Mouse (Mus musculus) c-Kit-positive CD71-positive TER-119-positive erythroid progenitor cells, embryonic 14.5 days (primary cell): ENCODE results near the gene Kdm6b.

Source experiments
- DNase-seq: peaks from one replicate; pipeline ENCODE4 v3.0.0-alpha.2; 2013; ENCODE audit warnings: low spot score

Kdm6b gene

DNA sequence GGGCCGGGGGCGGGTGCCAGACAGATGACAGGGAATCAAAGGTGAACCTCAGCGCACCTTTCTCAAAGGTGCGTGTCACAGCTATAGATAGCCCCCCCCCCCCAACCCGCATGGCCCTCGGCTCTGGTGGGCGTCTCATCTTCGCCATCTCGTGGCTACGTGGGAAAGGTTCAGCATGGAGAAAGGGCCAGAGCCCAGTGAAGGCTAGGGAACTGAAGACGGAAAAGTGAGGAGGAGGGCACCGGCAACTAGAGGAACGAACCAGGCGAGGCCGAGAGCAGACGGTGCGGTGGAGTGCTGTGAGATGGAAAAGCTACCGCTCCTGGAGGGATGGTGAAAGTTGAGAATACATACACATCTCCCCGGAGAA, 6.0 kb upstream of the Kdm6b start:
- no peak for DNase-seq

DNA sequence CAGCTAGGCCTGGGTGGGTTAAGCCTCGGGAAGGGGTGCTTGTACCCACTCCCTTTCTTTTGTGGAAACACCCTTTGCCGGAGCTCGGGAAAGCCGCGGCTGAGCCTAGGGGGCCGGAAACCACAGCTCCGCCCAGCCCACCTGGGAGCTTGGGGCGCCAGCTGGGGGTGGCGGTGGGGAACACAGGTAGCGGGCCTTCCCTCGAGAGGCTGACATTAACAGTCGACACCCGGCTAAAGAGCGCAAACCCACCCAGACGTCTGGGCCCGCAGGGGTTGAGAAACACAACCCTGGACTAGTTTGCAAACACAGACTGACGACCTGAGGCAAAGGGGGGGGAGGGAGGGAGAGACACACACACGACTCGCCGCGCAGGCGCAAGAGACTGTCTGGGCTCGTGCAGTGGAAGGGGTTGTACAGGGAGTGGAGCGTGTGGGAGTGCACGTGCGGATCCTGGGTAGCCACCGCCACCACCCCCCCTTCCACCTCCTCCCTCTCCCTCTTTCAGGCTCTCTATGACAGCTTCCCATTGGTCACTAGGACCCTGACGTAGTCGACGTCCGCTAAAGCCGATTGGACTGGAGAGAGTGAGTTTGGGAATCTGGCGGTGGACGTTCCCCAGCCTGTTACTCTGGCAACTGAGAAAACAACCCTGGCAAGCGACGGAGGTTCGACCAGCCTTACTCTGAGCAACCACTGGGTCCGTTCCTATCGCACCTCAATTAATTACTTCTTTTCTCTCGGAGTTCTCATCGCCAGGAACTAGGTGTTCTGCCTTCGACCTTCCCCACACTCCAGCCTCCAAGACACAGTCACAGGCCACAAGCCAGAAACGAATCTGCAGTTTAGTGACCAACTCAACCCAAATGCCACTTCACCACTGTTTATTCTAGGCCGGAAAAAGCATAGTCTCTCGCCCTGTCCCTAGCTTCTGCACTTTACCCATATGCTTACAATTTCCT, 5.3 kb upstream of the Kdm6b start:
- DNase-seq, result peak; percentile 85

DNA sequence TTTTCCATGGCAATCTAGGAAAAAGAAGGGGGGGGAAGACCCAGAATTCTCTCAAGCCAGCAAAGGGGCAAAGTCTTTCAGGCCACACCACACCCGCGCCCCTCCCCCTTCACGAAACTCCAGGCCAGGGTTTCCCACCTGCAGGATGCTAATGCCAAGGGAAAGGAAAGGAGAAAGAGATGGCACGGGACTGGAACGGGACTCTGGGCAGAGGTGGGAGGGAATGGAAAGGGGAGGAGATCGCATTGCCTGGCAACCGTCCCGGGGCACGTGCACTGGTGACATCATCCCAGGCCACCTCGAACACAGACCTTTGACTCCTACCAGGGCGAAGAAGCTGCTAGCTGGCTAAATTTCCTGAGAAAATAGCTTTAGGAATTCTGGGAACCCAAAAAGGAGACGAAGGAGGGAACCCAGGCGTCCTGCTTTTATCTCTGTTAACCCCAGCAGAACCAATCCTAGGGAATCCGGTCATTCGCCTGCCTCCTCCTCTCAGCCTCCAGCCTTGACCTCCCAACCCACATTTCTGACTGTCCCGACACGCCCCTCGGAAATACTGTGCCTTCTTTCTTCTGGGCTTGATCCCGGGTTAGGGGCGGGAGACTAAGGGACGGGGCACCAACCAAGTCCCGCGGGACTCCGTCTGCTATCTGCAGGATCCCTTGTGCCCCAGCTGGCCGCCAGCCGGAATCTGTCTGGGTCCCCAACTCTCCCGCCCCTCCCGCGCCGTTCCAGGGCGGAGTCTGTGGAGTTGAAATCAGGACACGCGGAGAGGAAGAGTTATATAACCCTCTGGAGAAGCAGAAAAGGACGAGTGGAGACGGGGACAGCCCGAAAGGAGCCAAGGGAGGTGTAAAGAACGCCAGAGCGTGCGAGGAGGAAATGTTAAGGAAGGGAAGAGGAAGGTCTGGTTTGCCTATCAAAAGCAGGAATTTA, 4.2 kb upstream of the Kdm6b start:
- peak; percentile 69 for DNase-seq

DNA sequence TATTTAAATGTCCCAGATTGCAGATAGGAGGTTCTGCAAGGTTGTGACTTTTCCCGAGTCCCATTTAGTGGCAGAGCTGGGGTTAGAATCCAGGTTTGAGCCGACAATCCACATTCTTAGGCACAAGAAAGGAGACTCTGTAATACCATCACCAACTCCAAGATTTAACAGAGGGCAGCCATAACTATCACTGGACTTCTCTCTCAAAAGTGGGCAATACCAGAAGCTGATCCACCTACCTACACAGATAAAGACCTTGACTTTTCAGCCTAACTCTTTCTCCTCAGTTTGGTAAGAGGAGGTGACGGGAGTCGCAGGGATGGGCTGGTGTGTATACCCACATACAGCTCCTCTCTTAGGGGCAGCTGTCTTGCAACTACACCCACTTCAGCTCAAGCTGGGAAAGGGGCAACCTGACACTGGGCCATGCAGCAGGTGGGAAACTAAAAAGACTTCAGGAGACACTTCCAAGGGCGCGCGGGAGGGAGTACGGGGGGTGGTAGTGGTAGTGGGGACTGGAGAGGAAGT, 3.5 kb upstream of the Kdm6b start:
- no peak for DNase-seq

DNA sequence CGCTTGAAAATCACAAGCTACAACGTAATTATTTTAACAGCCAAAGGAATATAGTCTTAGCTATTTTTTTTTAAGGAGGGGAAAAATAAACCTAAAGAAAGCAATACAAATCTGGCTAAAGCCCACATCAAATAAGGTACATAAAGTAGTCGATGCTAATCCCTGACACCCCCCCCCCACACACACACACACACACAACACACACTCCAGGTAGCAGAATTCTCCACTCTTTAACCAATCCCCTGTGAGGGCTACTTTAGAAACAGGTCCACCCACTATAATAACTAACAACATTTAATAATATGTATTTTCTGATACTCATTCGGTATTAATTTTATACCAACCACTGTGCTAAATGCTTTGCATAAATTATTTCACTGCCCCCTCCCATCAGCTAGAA, 3.0 kb upstream of the Kdm6b start:
- no peak for DNase-seq

DNA sequence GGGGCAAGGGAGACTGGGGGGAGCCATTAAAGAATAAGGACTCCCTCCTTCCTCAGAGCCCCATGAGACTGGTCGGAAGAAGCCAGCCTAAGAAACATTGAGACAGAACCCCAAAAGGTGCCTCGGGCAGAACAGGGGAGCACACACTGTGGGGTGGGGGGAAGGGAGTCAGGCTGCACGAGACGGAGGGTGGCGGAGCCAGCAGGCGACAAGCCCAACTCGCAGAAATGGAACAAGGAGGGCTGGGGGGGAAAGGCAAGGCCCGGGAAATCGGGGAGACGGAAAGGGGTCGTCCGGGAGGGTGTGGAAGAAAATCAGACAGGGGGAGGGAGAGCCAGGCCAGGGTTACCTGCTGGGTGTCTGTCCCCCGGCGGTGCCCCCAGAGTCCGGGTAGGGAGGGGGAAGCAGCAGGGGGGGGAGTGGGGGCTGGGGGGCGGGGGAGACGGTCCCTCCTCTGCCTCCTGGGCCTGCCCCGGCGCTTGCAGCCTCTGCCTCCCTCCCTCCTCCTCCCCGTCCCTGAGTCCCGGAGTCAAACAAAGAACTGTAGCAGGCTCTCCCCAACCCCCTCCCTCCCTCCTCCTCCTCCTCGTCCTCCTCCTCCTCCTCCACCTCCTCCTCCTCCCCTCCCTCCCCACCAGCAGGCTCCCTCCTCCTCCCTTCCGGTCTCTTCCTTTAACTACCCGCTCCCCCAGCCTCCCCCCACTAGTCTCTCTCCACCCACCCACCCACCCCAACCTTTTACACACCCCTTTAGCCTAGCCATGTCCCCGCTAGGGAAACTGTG, 2.4 kb upstream of the Kdm6b start:
- no peak for DNase-seq

DNA sequence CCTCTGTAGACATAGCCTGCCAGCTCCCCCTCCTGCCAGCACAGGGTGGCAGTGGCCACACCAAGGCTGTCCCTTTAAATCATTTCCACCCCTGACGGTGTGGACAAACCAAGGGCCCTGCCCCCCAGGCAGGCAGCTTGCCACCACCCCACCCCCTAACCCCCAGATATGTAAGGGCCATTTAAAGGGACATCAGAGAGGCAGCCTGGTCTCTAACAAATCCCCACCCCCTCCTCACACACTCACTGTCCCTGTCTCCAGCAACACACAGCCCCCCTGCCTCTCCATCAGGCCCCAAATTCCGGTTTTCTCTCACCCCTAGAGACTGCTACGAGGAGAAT, 1.8 kb upstream of the Kdm6b start:
- no peak for DNase-seq

DNA sequence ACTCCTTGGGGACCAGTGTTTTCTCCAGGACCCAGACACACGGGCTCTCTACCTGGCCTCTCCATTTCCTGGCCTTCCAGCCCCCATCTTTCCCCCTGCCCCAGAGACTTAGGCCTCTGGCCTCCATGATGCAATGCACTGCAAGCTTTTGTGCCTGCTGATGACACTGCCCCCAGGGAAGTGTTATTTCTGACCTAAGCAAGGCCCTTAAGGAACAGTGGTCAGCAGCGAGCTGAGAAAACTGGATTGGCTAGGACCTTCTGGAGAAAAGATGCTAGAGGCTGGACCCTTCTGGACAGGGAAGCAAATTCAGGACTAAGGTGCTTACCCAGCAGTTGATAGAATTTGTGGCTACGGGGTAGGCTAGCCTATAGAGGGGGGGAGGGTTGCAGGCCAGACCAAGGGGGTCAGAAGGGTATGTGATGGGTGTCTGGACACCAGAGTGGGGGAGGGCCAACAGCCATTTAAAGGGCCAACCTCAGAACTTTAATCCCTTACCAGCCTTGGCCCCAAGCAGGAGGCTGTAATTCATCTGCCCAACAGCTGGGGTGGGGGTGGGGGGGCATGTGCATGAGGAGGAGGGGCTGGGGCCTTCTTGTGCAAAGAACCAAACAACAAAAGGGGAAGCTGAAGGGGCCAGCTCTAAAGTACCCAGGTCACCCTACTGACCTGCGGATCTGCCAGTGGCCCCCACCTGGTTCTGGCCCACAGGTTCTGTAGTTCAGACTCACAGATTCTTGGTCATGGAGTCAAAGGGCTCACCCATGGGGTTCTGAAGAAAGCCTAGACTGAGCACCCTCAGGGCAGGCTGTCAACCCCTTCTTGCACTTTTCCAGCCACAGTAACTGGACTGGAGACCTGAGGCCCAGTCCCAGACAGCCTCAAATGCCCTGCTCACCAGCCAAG, 1.2 kb upstream of the Kdm6b start:
- no peak for DNase-seq

DNA sequence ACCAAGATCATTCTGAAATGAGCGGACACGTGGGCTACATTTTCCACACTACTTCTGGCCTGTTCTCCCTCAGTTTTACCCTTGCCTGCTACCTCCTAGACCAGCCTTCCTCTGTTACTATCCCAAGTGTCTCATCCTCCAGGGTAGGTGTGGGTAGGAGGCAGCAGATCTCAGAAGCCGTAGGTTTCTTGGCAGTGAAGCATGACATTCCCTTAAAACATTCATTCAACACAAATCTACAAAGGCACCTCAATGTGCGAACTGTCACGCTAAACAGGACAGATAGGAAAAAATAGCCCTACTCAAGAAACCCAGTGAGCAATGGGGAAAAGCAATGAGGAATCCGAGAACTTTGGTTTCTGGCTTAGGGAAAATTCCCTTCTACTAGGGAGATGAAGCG, 927 bp downstream of the Kdm6b start:
- no peak for DNase-seq

DNA sequence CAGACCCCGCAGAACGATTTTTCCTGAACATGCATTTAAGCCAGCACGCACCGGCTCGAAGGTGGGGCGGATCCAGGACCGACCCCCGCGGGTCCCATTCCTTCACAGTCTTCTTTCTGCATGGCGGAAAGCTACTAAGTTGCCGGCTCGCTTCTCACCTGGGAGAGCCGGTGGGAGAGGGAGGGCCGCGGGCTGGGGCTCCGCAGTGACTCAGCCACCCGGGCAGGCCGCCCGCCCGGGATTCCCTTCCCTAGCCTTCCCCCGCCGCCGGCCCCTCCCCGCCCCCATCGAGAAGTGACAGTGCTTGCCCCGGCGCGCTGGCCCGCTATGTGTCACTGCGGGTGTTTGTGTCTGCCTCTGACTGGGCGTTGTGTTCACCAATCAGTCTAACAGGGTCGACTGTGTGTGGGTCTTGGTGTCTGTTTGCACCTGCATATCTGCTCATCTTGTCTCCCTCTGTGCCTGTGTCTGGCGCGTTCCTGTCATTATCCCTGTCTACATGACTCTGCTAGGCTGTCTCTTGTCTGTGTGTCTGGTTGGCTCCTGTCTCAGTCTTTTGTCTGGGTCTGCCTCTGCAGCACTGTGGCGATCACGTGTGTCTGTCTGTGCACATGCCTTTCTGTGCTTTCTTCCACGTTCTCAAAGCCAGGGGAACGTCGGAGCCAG, 1.8 kb downstream of the Kdm6b start:
- peak; percentile 72 for DNase-seq

DNA sequence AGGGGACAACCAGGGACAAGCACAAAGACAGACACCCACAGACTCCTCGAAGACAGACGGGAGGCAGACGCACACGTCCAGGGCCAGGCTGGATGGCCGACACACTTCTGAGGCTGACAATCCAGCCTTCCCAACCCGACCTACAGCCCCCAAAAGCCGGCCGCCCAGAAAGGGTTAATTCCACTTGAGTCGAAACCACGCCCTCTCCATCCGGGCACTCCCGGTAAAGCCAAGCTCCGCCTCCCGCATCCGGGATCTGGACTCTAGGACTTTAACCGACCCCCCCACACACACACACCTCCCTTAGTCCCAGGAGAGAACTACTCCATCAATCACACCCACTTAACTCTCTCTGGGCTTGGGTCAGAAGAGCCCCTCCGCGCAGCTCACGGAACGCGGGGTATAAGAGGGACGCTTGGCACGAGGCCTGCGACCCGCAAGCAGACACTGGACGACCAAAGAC, 2.4 kb downstream of the Kdm6b start:
- peak; percentile 92 for DNase-seq

DNA sequence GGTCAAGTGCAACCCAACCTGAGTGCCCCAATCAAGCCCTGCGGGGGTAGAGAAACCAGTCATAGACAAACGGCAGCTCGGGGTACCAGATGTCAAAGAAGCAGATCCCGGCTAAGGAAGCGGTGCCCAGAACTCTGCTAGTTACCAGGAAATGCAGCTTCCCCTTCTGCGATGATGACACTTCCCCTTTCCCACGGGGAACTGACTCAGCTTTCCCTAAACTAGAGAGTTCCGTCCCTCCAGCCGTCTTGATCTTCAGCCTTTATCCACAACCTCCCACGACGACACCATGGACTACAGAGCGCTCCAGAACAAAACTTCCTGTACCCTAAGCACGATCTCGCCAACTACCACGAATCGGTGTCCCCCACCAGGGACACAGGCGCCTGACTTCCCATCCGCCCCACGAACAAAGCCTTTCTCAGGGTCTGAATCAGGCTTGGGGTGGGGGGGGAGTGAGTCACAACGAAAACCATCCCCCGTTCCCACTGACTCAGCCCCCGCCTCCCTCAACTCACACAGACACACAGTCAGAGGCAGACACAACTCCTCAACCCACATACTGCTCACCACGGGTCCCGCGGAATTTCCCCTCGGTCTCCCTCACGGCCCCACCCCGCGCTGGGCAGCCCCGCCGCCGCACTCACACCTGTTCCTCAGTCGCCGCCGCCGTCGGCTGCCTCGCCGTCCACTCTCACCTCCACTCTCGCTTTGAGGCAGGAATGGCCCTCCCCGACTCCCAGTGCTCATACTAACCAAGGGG, 3.0 kb downstream of the Kdm6b start:
- DNase-seq, result peak; percentile 57

DNA sequence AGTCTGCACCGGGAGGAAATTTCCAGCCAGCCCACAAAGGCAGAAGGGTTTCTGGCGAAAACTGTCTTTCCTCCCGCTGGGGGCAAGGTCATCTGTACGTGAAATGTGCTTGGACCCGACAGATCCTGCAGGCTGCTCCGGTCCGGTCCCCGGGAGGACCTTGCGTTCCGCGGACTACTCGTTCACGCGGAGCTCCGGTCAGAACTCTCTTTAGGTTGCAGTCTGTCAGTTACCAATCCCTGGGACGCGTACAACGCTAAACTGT, 3.5 kb downstream of the Kdm6b start:
- DNase-seq, result no peak

DNA sequence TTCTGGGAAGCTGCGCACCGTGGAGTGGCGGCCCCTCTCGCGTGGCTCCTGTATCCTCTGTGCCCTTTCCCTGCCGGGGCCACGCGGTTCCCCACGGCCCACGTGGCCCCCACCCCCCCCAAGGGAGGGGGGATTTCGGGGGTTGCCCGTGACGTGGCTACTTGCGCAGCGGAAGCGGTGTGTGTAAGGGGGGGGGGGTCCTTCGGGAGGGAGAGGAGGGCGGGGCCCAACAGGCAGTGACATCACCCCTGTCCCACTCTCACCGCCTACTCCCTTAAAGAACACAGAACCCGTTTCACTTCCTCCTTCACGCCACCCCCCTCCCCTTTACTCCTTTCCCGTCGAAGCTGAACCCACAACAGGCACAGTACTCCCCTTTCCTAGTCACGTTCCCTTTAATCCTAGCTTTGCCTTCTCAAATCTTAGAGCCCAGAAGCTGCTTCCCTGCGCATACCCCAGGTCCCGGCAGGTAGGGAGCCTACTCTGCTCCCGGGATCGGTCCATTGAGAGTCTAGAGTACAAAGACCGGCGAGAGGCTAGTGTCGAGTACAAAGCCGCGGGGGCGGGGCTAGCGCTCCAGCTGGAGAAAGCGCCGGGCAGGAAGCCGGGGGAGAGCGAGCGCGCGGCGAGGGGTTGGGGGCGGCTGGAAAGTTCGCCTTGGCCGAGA, 4.0 kb downstream of the Kdm6b start:
- DNase-seq, result peak; percentile 67

DNA sequence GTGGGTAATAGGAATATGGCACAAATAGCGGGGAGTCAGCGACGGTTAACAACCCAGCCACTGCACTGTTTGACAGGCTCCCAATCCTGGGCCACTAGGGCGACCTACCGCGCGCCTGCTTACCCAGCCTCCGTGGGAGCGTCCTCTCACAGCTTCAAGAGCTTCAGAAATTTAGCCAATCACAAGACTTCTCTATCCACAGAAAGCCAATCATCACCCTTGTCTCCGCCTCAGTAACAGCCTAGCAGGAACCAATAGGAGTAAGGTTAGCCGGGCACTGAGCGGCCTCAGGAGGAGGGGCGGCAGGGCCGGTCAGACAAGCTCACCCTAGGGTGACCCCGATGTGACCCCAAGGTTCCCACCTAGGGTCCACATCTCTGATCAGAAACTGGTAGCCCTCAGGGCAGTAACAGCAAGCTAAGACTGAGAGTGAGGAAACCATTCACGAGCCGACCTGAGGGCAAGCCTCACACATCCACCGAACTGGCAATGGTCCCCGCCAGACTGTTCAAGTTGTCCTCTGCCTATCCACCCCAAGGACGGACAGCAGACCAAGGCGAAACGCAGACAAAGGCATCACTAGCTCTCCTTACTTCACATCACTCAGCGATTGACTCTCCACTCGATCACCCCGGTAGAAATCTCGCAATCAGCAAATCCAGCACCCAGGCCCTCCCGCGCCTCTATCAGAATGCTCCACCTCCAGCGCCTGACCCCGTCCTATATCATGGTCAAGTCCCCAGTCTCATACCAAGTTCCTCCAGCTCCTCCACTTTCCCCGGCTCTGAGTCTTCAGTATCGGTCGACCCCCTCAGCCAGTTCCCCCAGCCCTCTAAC, 4.7 kb downstream of the Kdm6b start:
- peak; percentile 88 for DNase-seq

DNA sequence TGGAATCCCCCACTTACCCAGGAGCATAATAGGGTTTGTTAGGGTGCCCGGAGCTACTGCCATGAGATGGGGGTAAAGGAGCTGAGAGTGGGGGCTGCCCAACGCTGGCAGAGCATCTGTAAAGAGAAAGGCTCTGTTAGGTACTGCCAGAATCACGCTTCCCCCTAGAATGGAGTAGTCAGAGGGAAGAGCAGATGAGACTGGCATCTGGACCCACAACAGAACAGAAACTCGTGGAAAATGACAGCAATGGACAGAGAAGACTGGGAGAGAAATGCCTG, 5.8 kb downstream of the Kdm6b start:
- DNase-seq, result no peak

DNA sequence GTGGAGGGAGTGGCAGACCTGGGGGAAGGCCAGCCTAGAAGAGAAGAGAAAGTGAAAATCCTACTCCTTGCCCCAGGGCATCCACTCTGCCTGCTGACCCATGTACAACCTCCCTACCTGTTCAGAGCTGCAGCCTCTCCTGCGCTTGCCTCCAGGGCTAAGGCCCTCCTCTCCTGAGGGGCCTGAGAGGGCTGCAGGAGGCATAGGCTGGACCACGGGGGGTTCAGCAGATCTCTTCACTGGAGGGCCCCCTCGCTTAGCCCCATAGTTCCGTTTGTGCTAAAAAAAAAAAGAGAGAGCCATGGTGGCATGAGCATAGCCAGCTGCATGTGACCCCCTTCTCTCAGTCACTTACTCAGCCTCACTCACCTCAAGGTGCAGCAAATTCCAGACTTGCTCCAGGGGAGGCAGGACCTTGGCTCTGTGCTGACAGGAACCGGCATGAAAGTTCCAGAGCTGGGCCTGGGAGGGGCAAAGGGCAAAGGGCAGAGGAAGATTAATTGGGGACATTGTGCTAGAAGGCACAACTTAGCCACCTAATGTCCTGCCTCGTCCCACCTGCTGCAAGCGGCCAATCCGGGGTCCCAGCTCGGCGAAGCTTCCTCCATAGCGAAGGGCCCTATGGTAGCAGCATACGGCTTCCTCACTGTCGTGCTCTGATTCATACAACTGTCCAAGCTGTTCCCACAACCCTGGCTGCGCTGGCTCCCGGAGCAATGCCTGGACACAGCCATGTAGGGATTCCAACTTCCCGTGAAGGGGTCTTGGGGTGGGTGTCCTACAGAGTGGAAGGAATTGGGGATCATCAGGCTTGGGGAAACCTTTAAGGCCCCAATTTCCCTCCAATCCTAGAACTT, 6.4 kb downstream of the Kdm6b start:
- no peak for DNase-seq

DNA sequence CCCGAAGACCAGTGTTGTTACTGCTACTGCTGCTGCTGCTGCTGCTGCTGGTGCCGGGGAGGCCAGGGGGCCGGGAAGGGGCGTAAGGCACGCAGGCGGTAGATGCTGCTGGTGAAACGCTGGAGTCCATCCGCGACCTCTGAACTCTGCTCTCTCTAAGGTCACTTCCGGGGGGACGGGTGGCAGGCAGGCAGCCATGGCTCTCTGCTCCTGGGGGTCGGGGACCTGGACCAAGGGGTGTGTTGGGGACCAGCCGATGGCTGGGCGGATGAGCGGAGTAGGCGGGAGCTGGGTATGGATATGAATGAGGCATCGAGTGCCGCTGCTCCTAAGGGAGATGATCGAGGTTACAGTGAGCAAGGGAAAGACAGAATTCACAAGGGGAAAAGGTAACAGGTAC, 7.2 kb downstream of the Kdm6b start:
- no peak for DNase-seq
